Mouse (Mus musculus): ENCODE results near the gene Wnt7a. TPM values are rescaled to one million over a fixed set of nuclear protein-coding genes. Genes with fewer than 3 reads are reported as not detected.

Gene Wnt7a
- polyA plus RNA-seq, 1 experiment from 2014 or later = not detected

DNA sequence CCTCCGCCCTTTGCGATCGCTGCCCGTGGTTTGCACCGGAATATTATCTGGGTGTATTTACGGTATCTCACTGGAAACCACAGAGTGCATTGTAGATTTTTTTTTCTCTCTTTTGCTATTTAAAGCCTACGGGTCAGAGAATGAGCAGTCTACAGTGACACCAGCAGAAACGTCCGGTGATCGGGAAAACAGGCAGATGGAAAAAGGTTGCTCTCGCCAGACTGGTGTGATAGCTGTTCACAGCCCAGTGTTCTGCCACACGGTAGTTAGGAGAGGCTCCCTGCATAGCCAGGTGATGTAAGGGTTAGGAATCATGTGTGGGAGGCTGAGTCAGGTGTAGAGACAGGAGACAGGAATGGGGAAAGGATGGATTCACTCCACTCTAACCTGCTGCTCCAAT lies 10.6 kb downstream of the Wnt7a start:
- Histone ChIP-seq H3K4me3 (ENCODE audit: low read length) (no peak overlapping the region), H3K4me2 (ENCODE audit: low read depth, low read length) (no peak overlapping the region)
- WGBS = 69% methylated on average over 12 of the region's 12 CpGs

DNA sequence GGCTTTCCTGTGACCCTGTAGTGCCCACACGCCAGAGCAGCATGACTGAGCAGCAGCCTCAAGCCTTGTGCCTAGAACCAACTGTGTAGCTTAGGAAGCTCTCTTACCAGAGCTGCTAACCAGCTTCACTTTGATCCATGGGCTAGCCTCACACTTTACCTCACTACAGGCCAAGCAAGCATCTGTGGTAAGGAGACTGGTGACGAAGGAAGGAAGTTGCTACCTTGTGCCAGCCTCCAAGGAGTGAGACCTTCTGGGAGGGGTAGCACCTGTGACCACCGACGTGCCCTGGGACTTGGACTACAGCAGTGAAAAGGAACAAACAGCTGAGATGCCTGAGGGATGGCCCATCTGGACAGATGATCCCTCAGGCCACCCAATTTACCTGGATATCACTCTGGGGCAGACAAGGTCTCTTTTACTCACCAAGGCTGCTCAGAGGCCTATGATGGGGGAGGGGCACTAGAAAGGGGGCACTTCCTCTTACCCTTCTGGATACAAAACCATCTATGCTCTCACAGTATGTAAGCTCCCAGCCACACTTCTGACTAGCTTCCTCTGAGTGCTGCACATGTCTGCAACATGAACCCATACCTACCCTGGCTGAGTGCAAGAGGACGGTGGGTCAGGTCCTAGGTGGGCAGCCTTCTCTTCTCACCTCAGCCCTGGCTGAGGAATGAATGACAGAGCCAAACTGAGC lies 18.5 kb downstream of the Wnt7a start:
- Histone ChIP-seq H3K4me3 (ENCODE audit: low read length) (no peak overlapping the region), H3K27me3 (replicated peaks; ENCODE audit: control insufficient read depth, insufficient read depth, low read length) (no peaks in the 10 kb centered on the region), H3K9ac (ENCODE audit: low read depth, low read length) (no peak overlapping the region), H3K4me2 (ENCODE audit: low read depth, low read length) (no peak overlapping the region), H3K27ac (ENCODE audit: low read length) (no peak overlapping the region), H3K36me3 (ENCODE audit: control insufficient read depth, insufficient read depth, low read length) (no peaks in the 10 kb centered on the region), H3K4me1 (ENCODE audit: control insufficient read depth, insufficient read depth, low read length) (no peaks in the 10 kb centered on the region), H3K9me3 (ENCODE audit: control insufficient read depth, low read length) (no peaks in the 10 kb centered on the region)
- WGBS = 85% methylated on average over 5 of the region's 5 CpGs
- no peak for ATAC-seq

More for the DNA sequence above, 10.6 kb downstream of the Wnt7a start:
- ATAC-seq = no peak
- H3K27me3 ChIP-seq (replicated peaks; ENCODE audit: control insufficient read depth, insufficient read depth, low read length) = no peaks in the 10 kb centered on the region; the same call in 1 of the 2 replicates
- no peak overlapping the region for H3K27ac ChIP-seq (ENCODE audit: low read length)
- no peak overlapping the region for H3K9ac ChIP-seq (ENCODE audit: low read depth, low read length)
- no peaks in the 10 kb centered on the region for H3K36me3 ChIP-seq (ENCODE audit: control insufficient read depth, insufficient read depth, low read length)
- H3K9me3 ChIP-seq (ENCODE audit: control insufficient read depth, low read length) = no peaks in the 10 kb centered on the region
- no peaks in the 10 kb centered on the region for H3K4me1 ChIP-seq (ENCODE audit: control insufficient read depth, insufficient read depth, low read length)

DNA sequence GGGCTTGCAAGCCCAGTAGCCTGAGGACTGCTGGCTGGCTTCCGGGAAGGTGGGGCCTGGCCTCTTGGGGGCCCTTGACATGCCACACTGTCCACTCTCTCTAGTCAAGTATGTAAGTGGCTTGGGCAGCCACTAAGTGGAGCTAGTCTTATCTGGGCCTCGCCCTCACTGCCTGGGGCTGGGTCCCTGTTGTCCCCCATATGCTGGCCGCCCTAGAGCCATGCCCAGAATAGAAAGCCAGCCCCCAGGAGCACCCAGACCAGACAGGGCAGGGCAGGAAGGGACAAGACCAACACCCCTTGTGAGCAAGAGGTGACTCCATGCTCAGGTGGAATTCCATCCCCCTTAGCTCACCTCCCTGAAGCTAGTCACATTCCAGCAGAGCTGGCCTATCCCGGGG lies 22.0 kb downstream of the Wnt7a start:
- no peak for ATAC-seq
- Histone ChIP-seq H3K4me1 (ENCODE audit: control insufficient read depth, insufficient read depth, low read length) (no peaks in the 10 kb centered on the region), H3K4me2 (ENCODE audit: low read depth, low read length) (no peak overlapping the region), H3K36me3 (ENCODE audit: control insufficient read depth, insufficient read depth, low read length) (no peaks in the 10 kb centered on the region), H3K9me3 (ENCODE audit: control insufficient read depth, low read length) (no peaks in the 10 kb centered on the region), H3K27me3 (replicated peaks; ENCODE audit: control insufficient read depth, insufficient read depth, low read length) (no peaks in the 10 kb centered on the region), H3K27ac (ENCODE audit: low read length) (no peak overlapping the region), H3K9ac (ENCODE audit: low read depth, low read length) (no peak overlapping the region), H3K4me3 (ENCODE audit: low read length) (no peak overlapping the region)
- 61% methylated on average over 4 of the region's 4 CpGs for WGBS

DNA sequence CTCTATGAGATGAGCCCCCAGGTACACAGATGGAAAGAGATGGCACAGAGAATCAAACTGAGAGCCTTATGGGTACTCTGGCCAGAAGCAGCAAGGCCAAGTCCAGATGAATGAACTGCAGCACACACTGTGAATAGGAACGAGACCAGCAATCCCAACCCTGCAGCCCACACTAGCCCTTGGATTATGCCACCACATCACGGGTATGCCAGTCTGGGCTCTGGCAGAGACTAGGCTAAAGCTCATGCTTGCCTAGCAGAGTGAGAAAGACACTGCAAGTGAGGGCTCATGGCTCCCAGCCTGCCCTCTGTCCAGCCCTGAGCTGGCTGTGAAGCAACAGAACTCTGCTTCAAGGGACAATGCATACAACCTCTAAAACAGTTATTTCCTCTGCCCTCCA lies 26.7 kb downstream of the Wnt7a start:
- 88% methylated on average over 2 of the region's 2 CpGs for WGBS
- no peaks in the 10 kb centered on the region for H3K9me3 ChIP-seq (ENCODE audit: control insufficient read depth, low read length)
- H3K4me1 ChIP-seq (ENCODE audit: control insufficient read depth, insufficient read depth, low read length) = no peaks in the 10 kb centered on the region
- H3K27ac ChIP-seq (ENCODE audit: low read length) = no peak overlapping the region
- no peaks in the 10 kb centered on the region for H3K27me3 ChIP-seq (replicated peaks; ENCODE audit: control insufficient read depth, insufficient read depth, low read length)
- ATAC-seq = no peak
- H3K9ac ChIP-seq (ENCODE audit: low read depth, low read length) = no peak overlapping the region
- no peak overlapping the region for H3K4me2 ChIP-seq (ENCODE audit: low read depth, low read length)
- no peaks in the 10 kb centered on the region for H3K36me3 ChIP-seq (ENCODE audit: control insufficient read depth, insufficient read depth, low read length)
- H3K4me3 ChIP-seq (ENCODE audit: low read length) = no peak overlapping the region

GRCm38 (mm10) chr6:91383871-91384270 lies 27.3 kb downstream of the Wnt7a start:
- Histone ChIP-seq H3K27me3 (replicated peaks; ENCODE audit: control insufficient read depth, insufficient read depth, low read length) (no peaks in the 10 kb centered on the region), H3K9me3 (ENCODE audit: control insufficient read depth, low read length) (no peaks in the 10 kb centered on the region), H3K27ac (ENCODE audit: low read length) (no peak overlapping the region), H3K4me1 (ENCODE audit: control insufficient read depth, insufficient read depth, low read length) (no peaks in the 10 kb centered on the region), H3K4me2 (ENCODE audit: low read depth, low read length) (no peak overlapping the region), H3K36me3 (ENCODE audit: control insufficient read depth, insufficient read depth, low read length) (no peaks in the 10 kb centered on the region), H3K4me3 (ENCODE audit: low read length) (no peak overlapping the region), H3K9ac (ENCODE audit: low read depth, low read length) (no peak overlapping the region)
- no peak for ATAC-seq
- WGBS = 65% methylated on average over 2 of the region's 2 CpGs

GRCm38 (mm10) chr6:91383303-91383702 lies 27.9 kb downstream of the Wnt7a start:
- H3K36me3 ChIP-seq (ENCODE audit: control insufficient read depth, insufficient read depth, low read length) = no peaks in the 10 kb centered on the region
- H3K27me3 ChIP-seq (replicated peaks; ENCODE audit: control insufficient read depth, insufficient read depth, low read length) = no peaks in the 10 kb centered on the region
- no peak overlapping the region for H3K4me2 ChIP-seq (ENCODE audit: low read depth, low read length)
- no peak overlapping the region for H3K9ac ChIP-seq (ENCODE audit: low read depth, low read length)
- H3K4me3 ChIP-seq (ENCODE audit: low read length) = no peak overlapping the region
- H3K4me1 ChIP-seq (ENCODE audit: control insufficient read depth, insufficient read depth, low read length) = no peaks in the 10 kb centered on the region
- no peaks in the 10 kb centered on the region for H3K9me3 ChIP-seq (ENCODE audit: control insufficient read depth, low read length)
- no peak for ATAC-seq
- WGBS = 79% methylated on average over 1 of the region's 1 CpGs
- H3K27ac ChIP-seq (ENCODE audit: low read length) = no peak overlapping the region

DNA sequence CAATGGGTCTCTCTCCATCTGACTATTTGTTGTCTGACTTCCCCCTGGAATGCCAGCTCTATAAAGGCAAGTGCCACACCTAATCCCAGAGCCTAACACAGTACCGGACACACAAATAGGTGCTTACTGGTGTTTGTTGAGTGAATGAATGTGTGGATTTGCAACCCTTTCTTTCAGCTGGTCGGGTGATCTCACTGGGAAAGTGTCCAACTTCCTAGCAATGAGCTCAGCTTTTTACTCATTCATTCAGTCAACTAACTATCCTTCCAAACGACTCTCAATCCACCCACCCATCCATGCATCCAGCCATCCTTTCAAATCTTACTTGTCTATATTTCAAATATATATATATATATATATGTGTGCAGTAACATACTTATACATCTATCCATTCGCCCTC lies 31.3 kb downstream of the Wnt7a start:
- 76% methylated on average over 4 of the region's 4 CpGs for WGBS
- no peak overlapping the region for H3K27ac ChIP-seq (ENCODE audit: low read length)
- H3K4me3 ChIP-seq (ENCODE audit: low read length) = no peak overlapping the region
- H3K27me3 ChIP-seq (replicated peaks; ENCODE audit: control insufficient read depth, insufficient read depth, low read length) = no peaks in the 10 kb centered on the region
- H3K4me1 ChIP-seq (ENCODE audit: control insufficient read depth, insufficient read depth, low read length) = no peaks in the 10 kb centered on the region
- H3K36me3 ChIP-seq (ENCODE audit: control insufficient read depth, insufficient read depth, low read length) = no peaks in the 10 kb centered on the region
- no peak for ATAC-seq
- no peaks in the 10 kb centered on the region for H3K9me3 ChIP-seq (ENCODE audit: control insufficient read depth, low read length)
- H3K4me2 ChIP-seq (ENCODE audit: low read depth, low read length) = no peak overlapping the region
- H3K9ac ChIP-seq (ENCODE audit: low read depth, low read length) = no peak overlapping the region

- no peaks in the 10 kb centered on the region for H3K9me3 ChIP-seq (ENCODE audit: control insufficient read depth, low read length)
- WGBS = 65% methylated on average over 3 of the region's 3 CpGs
- no peak overlapping the region for H3K4me3 ChIP-seq (ENCODE audit: low read length)
- no peak overlapping the region for H3K9ac ChIP-seq (ENCODE audit: low read depth, low read length)
- no peak overlapping the region for H3K4me2 ChIP-seq (ENCODE audit: low read depth, low read length)
- no peaks in the 10 kb centered on the region for H3K4me1 ChIP-seq (ENCODE audit: control insufficient read depth, insufficient read depth, low read length)
- no peak overlapping the region for H3K27ac ChIP-seq (ENCODE audit: low read length)
- H3K36me3 ChIP-seq (ENCODE audit: control insufficient read depth, insufficient read depth, low read length) = no peaks in the 10 kb centered on the region
- H3K27me3 ChIP-seq (replicated peaks; ENCODE audit: control insufficient read depth, insufficient read depth, low read length) = no peaks in the 10 kb centered on the region
- no peak for ATAC-seq
These were observed 31.9 kb downstream of the Wnt7a start for GRCm38 (mm10) chr6:91379266-91379665.

DNA sequence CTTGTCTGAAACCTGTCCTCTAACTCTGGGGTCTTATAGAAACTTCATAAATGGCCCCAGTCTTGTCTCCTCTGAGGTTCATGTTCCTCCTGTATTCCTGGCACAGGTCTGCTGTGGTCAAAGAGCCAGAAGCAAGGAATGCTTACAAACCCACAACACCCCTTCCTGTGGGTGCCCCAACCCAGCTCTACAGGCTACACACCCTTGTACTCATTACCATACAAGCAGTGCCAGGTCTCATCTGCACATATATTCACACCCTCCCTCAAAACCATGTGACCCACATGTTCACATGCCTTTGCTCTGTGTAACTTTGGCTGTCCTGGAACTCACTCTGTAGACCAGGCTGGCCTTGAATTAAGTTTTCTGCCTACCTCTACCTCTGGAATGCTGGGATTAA lies 38.2 kb downstream of the Wnt7a start:
- no peak for ATAC-seq
- H3K4me2 ChIP-seq (ENCODE audit: low read depth, low read length) = no peak overlapping the region
- H3K36me3 ChIP-seq (ENCODE audit: control insufficient read depth, insufficient read depth, low read length) = no peaks in the 10 kb centered on the region

DNA sequence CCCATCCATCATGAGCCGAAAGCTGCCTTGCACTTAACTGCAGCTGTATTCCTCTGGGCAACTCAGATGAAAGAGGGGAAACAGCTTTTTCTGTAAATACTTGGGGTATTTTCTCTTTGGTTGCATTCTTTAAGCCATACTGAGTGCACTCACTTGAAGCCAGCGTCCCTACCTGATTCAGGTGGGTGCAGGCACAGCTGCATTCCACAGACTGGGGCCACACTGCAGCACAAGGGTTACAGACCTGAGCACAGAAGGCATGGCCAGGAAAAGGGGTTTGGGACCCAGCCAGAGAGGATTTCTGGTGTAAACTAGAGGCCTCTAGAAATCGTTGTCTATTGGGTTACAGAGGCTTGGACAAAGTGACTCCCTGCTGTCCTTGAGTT lies 38.6 kb downstream of the Wnt7a start:
- H3K9ac ChIP-seq (ENCODE audit: low read depth, low read length) = no peak overlapping the region
- H3K36me3 ChIP-seq (ENCODE audit: control insufficient read depth, insufficient read depth, low read length) = no peaks in the 10 kb centered on the region
- ATAC-seq = no peak
- no peaks in the 10 kb centered on the region for H3K27me3 ChIP-seq (replicated peaks; ENCODE audit: control insufficient read depth, insufficient read depth, low read length)
- no peak overlapping the region for H3K27ac ChIP-seq (ENCODE audit: low read length)
- WGBS = 25% methylated on average over 3 of the region's 3 CpGs
- no peak overlapping the region for H3K4me3 ChIP-seq (ENCODE audit: low read length)
- H3K9me3 ChIP-seq (ENCODE audit: control insufficient read depth, low read length) = no peaks in the 10 kb centered on the region
- no peak overlapping the region for H3K4me2 ChIP-seq (ENCODE audit: low read depth, low read length)
- H3K4me1 ChIP-seq (ENCODE audit: control insufficient read depth, insufficient read depth, low read length) = no peaks in the 10 kb centered on the region

More for the DNA sequence above, 38.2 kb downstream of the Wnt7a start:
- Histone ChIP-seq H3K4me1 (ENCODE audit: control insufficient read depth, insufficient read depth, low read length) (no peaks in the 10 kb centered on the region), H3K9me3 (ENCODE audit: control insufficient read depth, low read length) (no peaks in the 10 kb centered on the region), H3K27ac (ENCODE audit: low read length) (no peak overlapping the region), H3K27me3 (replicated peaks; ENCODE audit: control insufficient read depth, insufficient read depth, low read length) (no peaks in the 10 kb centered on the region), H3K4me3 (ENCODE audit: low read length) (no peak overlapping the region), H3K9ac (ENCODE audit: low read depth, low read length) (no peak overlapping the region)

Measured in intestine, embryonic 16.5 days (tissue).